Mouse (Mus musculus) neural tube, embryonic 12.5 days (tissue): ENCODE data around the gene Nrarp. TPM values are rescaled to one million over a fixed set of nuclear protein-coding genes. Genes with fewer than 3 reads are reported as not detected.

Experiments used
- polyA plus RNA-seq: library from polyadenylated mRNA; unstranded; fragments of >200 nt; fragmentation: Nextera tagmentation; extraction: Ambion mirVana; gene quantifications from 2 replicates; pipeline ENCODE4 v1.2.1, GENCODE M21; 2016

The Nrarp gene
- polyA plus RNA-seq, 1 experiment from 2014 or later, result 96.8 TPM

Other genes with a start within 250 kb of the Nrarp start
- gene Arrdc1, start 245.5 kb upstream of the Nrarp start, polyA plus RNA-seq, result 18.9 and 20.3 TPM in 2 replicates
- gene Zmynd19, start 231.0 kb upstream of the Nrarp start, polyA plus RNA-seq, result 22.0 and 26.9 TPM in 2 replicates
- 29.6 and 29.8 TPM in 2 replicates for gene Dph7, start 218.4 kb upstream of the Nrarp start, polyA plus RNA-seq
- 150 and 168 TPM in 2 replicates for gene Mrpl41, start 205.7 kb upstream of the Nrarp start, polyA plus RNA-seq
- 3.3 and 5.2 TPM in 2 replicates for gene Pnpla7, start 204.7 kb upstream of the Nrarp start, polyA plus RNA-seq
- 114 and 120 TPM in 2 replicates for gene Nsmf, start 126.4 kb upstream of the Nrarp start, polyA plus RNA-seq
- gene Entpd8, start 100.5 kb upstream of the Nrarp start, polyA plus RNA-seq, result not detected in 2 replicates
- gene Noxa1, start 85.6 kb upstream of the Nrarp start, polyA plus RNA-seq, result not detected in 2 replicates
- 1.5 and 1.8 TPM in 2 replicates for gene Tor4a, start 16.1 kb downstream of the Nrarp start, polyA plus RNA-seq
- gene Nelfb, start 30.7 kb downstream of the Nrarp start, polyA plus RNA-seq, result 104 and 106 TPM in 2 replicates
- gene Stpg3, start 33.9 kb downstream of the Nrarp start, polyA plus RNA-seq, result not detected in 2 replicates
- gene Fam166a, start 38.0 kb downstream of the Nrarp start, polyA plus RNA-seq, result not detected in 2 replicates
- gene Tubb4b, start 43.9 kb downstream of the Nrarp start, polyA plus RNA-seq, result 424 and 437 TPM in 2 replicates
- gene Slc34a3, start 53.6 kb downstream of the Nrarp start, polyA plus RNA-seq, result not detected in 2 replicates
- gene Rnf224, start 56.0 kb downstream of the Nrarp start, polyA plus RNA-seq, result not detected in 2 replicates
- 46.1 and 47.5 TPM in 2 replicates for gene Rnf208, start 61.5 kb downstream of the Nrarp start, polyA plus RNA-seq
- 0.30 TPM in 1 of 2 replicates, not detected in the other for gene Cysrt1, start 61.7 kb downstream of the Nrarp start, polyA plus RNA-seq
- 5.2 and 6.4 TPM in 2 replicates for gene AL732309.1, start 66.1 kb downstream of the Nrarp start, polyA plus RNA-seq
- gene Tmem203, start 74.7 kb downstream of the Nrarp start, polyA plus RNA-seq, result 20.3 and 22.4 TPM in 2 replicates
- 14.4 and 15.2 TPM in 2 replicates for gene Tprn, start 81.9 kb downstream of the Nrarp start, polyA plus RNA-seq
- 201 and 204 TPM in 2 replicates for gene Ssna1, start 91.7 kb downstream of the Nrarp start, polyA plus RNA-seq
- gene Anapc2, start 91.7 kb downstream of the Nrarp start, polyA plus RNA-seq, result 142 and 144 TPM in 2 replicates
- not detected in 2 replicates for gene Tmem210, start 107.4 kb downstream of the Nrarp start, polyA plus RNA-seq
- not detected in 2 replicates for gene Lrrc26, start 109.2 kb downstream of the Nrarp start, polyA plus RNA-seq
- gene Grin1, start 138.4 kb downstream of the Nrarp start, polyA plus RNA-seq, result 8.1 and 11.3 TPM in 2 replicates
- 70.3 and 71.7 TPM in 2 replicates for gene Man1b1, start 151.6 kb downstream of the Nrarp start, polyA plus RNA-seq
- 21.2 and 24.5 TPM in 2 replicates for gene Dpp7, start 175.6 kb downstream of the Nrarp start, polyA plus RNA-seq
- gene Uap1l1, start 184.9 kb downstream of the Nrarp start, polyA plus RNA-seq, result 5.6 and 7.2 TPM in 2 replicates
- 38.1 and 39.5 TPM in 2 replicates for gene Sapcd2, start 191.6 kb downstream of the Nrarp start, polyA plus RNA-seq
- gene Entpd2, start 215.1 kb downstream of the Nrarp start, polyA plus RNA-seq, result 0.75 and 1.5 TPM in 2 replicates
- gene Npdc1, start 218.6 kb downstream of the Nrarp start, polyA plus RNA-seq, result 241 and 266 TPM in 2 replicates
- 0.09 and 0.29 TPM in 2 replicates for gene Fut7, start 242.5 kb downstream of the Nrarp start, polyA plus RNA-seq
- 10.0 and 10.2 TPM in 2 replicates for gene Abca2, start 247.9 kb downstream of the Nrarp start, polyA plus RNA-seq